Mouse (Mus musculus) spleen, adult 12 weeks (tissue): ENCODE data around the gene Vmn2r82.
"Not testable (repeated sequence)": the region's sequence is repeated elsewhere in the genome, so short reads cannot be mapped to it uniquely, and the experiment has no call there.

Source experiments
- DNase-seq: peaks from one replicate; pipeline ENCODE4 v3.0.0; 2022; ENCODE audit warnings: low spot score

Gene Vmn2r82

GRCm38 (mm10) chr10:79356220-79356619, at the start of gene Vmn2r82:
Gene Vmn2r82 (plus strand): TSS chr10:79356520.
- not testable (repeated sequence) for DNase-seq

DNA sequence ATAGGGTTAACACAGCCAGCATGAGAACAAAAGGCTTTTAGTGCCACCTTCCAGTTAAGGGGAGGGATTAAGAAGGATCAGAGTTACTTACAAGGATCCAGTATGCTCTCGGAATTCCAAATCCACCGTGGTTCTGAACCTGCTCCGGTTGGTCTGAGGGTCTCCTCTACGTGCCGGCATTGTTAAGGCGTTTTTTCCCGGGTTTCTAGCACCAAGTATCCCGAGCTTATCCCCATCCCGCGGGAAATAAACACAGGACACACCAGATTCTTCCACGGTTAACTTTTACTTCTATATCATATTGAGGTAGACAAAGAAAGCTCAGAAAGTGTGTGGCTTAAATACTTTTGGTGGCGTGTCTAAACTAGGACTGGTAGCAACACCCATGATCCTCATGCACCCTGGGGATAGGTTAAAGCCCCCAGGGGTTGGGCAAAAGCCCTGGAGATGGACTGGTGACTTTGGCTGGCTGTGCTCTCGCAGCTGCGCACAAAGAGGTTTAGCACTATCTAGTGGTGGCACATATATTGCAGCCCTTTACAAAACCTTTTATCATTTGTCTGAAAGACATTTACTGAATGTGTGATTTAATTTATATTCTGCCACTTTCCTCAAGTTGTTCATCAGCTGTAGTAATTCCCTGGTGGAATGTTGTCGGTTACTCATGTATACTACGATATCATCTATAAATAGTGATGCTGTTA, 34.1 kb upstream of the Vmn2r82 start:
- not testable (repeated sequence) for DNase-seq

DNA sequence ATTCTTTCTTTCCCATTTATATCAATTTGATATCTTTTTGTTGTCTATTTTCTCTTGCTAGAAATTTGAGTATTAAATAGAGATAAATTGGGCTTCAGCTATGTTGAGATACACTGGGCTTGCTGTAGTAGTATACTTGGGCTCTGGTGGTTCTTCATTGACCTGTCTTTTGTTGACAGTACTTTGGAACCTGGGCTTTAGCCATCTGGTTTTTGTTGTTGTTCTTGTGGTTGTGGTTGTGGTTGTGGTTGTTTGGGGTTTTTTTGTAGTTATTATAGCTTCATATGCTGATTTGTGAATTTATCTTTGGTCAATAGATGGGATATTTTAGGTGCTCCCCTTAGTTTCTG, 33.6 kb upstream of the Vmn2r82 start:
- DNase-seq, result no peak

GRCm38 (mm10) chr10:79399946-79400700, 43.8 kb downstream of the Vmn2r82 start:
- not testable (repeated sequence) for DNase-seq

- peak; percentile 33 for DNase-seq
Observed at GRCm38 (mm10) chr10:79417142-79417771, 60.9 kb downstream of the Vmn2r82 start.

GRCm38 (mm10) chr10:79417772-79418170, 61.5 kb downstream of the Vmn2r82 start:
- not testable (repeated sequence) for DNase-seq

GRCm38 (mm10) chr10:79435141-79435820, 79.0 kb downstream of the Vmn2r82 start:
- DNase-seq, result not testable (repeated sequence)
